Mouse (Mus musculus): ENCODE results near the gene Ano10.
"Not testable (repeated sequence)": the region's sequence is repeated elsewhere in the genome, so short reads cannot be mapped to it uniquely, and the experiment has no call there.

Gene Ano10

GRCm38 (mm10) chr9:122195042-122195682 lies 99.1 kb downstream of the Ano10 start:
- peak; percentile 15 for DNase-seq

DNA sequence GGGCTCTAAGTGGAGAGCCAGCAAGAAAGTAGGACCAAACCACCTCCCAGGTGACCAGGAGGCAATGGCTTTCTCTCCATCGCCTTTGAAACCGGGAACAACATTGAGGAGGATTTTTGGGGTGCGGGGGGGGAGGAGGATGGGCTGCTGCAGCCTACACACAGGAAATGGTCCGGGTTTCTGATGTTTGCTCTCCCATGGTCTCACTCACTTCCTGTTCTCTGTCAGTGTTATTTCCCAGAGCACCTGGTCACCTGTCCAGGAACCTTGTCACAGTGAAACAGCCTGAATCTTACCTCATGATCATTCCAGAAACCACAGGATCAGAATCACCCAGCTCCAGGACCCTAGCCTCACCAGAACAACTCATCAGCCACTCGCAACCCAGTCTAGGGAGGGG lies 100.4 kb downstream of the Ano10 start:
- DNase-seq, result no peak

DNA sequence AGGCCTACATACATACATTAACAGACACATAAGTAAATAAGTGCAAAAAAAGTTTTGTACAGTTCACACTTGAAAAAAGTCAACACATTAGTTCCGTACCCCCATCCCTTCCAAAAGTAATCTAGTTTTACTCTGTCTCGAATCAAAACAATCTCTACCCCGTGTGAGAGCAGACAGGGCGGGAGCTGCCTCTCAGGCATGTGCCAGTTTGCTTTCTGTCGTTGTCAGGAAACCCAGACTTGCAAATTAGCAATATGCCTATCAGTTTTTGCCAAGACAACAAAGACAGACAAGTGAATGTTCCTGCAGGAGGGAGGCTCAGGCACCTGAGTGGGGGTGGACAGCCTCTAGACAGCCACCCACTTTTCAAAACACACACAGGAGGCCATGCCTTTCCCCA lies 100.9 kb downstream of the Ano10 start:
- no peak for DNase-seq

DNA sequence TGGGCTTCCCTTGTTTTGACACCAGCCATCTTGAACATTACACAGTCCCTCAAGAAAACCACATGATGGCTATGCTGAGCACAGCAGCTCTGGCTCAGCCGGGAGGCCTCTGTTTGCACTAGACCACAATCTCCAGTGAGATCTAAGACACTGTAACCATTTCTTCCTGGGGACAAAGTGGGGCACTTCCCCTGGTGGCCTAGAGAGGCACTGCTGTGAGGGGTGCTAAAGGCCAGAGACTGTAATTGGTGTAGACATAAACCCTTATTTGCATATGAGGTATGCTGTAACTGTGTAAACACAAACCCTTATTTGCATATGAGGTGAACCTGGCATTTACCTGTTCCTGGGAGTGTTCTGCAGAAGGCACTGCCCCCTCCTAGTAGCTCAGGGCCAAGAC lies 105.5 kb downstream of the Ano10 start:
- no peak for DNase-seq

DNA sequence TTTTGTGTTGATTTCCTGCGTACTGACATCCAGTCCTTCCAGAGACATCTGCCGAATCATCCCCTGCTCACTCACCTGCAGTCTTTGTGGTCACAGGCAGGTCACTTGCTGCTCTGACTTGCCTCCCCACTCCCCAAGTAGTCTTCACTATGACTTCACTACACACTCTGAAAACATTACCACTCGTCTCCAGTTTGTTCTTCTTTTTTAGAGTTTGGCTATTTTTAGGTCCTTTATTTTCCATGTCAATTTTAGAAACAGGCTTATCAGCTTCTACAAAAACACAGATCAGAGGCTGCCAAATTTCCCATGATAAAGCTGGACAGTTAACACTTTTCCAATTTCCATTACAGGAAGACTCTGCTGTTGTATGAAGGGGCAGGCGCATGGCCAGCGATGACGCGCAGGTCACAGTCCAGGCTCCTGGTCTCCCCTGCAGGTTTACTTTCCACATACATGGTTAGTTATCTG lies 106.7 kb downstream of the Ano10 start:
- DNase-seq, result no peak

GRCm38 (mm10) chr9:122186643-122187226 lies 107.5 kb downstream of the Ano10 start:
- no peak for DNase-seq

- DNase-seq, result no peak
Observed at GRCm38 (mm10) chr9:122185953-122186352, 108.3 kb downstream of the Ano10 start.

GRCm38 (mm10) chr9:122185061-122185460 lies 109.2 kb downstream of the Ano10 start:
- peak; percentile 72 for DNase-seq

DNA sequence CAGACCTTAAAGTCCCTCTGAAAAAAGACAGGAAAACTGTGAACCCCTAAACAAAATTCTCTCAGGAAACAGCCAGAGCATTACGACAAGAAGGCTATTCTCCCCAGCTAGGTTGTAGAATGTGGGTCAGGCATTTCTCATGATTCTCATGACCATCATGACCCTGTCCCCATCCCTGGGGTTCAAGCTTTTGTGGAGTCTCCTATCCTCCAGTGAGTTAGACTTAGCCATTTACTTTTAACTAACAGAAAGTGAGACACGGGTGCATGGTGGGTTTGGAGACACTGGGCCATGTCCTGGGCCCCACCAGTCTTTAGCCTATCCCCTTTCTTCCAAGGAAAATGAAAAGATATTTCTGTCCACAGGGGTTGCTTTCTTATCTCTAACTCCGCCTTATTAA lies 109.9 kb downstream of the Ano10 start:
- no peak for DNase-seq

- DNase-seq, result no peak
Observed at GRCm38 (mm10) chr9:122183074-122183473, 111.1 kb downstream of the Ano10 start.

- DNase-seq, result no peak
Observed at GRCm38 (mm10) chr9:122180105-122180504, 114.1 kb downstream of the Ano10 start.

GRCm38 (mm10) chr9:122178427-122178826 lies 115.8 kb downstream of the Ano10 start:
- no peak for DNase-seq

DNA sequence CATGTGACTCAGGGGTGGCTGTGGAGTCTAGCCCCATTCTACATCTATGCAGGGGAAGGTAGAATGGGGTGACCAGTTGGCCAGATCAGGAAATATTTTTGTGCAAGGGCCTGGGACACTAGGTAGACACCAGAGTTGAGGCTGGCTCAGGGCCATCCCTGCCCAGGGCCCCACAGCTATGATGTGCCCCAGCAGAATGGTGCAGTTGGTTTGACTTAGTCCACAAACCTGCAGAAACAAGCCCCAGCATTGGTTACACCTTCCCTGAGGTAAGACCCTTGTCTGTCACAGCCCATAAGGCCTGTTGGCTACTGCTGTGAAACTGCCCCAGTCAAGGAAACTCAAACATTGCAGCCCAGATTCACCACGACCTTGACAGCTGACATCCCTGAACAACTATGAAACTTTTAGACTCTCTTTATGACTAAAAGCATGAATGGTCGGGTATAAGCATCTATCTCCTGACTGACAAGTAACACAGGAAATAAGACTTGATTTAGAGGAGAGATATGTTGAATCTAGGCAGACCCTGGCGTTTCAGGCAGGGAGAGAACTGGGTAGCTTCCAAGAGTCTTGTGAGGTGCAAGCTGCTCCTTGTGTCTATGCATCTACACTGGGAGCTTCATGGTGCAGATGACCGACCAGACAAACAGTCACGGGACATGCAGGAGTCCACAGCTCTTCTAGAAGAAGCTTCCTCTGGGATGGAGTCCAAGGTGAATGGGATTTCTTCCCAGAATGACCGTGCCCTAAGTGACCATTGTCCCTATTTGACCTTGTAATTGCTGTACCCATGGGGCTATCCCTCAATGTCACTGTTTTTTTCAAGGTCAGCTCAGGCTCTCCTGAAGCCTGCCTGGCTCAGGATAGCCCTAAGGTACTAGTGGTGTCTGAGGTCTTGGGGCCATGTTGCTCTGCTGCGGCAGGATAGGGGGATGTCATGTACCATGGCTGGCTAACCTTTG lies 116.7 kb downstream of the Ano10 start:
- no peak for DNase-seq

- no peak for DNase-seq
Observed at GRCm38 (mm10) chr9:122174723-122175122, 119.5 kb downstream of the Ano10 start.

DNA sequence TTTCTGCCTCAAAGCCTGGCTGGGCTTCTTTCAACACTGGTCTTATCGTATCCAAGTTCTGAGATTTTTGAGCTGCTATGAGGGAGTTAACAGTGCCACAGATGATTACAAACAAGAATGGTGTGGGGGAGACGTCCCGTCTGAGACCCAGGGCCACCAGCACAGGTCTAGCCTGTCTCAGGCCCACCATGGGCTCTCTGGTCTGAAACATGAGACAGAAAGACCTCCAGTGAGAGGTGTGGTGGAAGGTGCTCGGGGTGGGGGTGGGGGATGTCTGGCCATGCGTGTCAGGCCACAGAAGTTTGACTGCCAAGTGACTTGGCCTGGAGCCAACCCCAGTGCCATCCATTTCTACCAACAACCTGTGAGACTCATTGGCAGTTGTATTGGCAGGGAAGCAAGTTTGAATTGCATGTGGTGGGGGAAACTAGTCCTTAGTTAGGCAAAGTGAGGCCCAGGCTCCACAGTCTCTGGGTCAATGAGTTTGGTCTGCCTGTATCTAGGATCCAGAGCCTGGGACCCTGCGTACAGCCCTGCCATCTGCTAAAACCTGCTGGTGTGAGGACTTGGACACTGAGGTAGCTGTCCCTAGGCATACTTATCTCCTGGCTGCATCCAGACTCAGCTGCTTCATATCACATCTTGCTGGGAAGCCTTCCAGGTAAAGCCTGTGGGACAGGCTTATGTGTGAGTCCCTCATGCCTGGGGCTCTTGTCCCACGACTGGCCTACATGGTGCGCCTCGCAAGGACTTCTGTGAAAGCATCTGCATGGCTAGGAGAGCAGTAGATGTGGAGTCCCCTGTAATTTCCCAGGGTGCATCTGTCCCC lies 120.6 kb downstream of the Ano10 start:
- DNase-seq, result no peak

GRCm38 (mm10) chr9:122172612-122173186 lies 121.5 kb downstream of the Ano10 start:
- no peak for DNase-seq

DNA sequence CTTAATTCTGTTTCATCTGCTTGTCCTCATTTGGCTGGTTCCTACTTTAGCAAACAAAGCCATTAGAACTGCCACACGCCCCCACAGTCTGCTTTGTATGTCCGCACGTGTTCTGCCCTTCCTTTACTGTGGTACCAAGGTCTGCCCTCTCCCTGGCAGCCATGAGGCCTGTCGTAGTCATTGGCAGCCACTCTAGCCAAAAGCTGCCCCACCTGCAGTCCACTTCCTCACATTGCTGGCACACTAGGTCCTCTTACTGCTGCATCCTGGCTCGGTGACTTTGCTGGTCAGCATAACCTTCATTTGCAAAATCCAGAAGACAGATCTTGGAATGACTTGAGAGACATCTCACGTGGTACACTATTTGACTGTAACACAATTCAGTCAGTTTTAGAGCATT lies 124.3 kb downstream of the Ano10 start:
- DNase-seq, result no peak

GRCm38 (mm10) chr9:122167719-122168118 lies 126.5 kb downstream of the Ano10 start:
- DNase-seq, result not testable (repeated sequence)

- no peak for DNase-seq
Observed at GRCm38 (mm10) chr9:122164535-122164934, 129.7 kb downstream of the Ano10 start.

GRCm38 (mm10) chr9:122157079-122157441 lies 137.2 kb downstream of the Ano10 start:
- DNase-seq, result no peak

DNA sequence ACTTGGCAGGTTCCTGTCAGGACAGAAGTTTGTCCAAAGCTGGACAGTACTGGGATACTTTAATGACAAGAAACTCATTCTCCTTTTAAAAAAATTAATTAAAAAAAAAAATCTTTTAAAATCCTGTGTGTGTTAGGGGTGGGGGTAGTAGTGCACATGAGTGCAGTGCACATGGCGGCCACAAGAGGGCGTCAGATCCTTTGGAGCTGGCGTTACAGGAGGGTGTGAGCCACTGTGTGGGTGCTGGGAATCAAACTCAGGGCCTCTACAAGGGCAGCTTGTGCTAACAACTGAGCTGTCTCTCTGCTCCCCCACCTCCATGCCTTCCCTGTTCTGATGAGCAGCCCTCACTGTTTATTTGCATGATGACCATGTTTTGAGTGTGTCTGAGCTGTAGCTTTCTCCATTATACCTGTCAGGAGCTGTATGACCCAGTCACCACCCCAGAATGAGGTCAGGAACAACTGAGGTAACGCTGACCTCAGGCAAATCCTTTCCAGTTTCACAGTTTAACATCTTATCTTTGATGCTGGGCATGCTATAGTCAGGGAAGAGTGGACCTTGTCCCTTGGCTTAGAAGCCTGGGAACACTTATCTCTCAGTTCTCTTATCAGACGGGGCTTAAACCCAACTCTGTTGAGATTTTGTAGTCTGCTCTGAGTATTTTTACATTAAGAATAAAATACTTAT lies 137.7 kb downstream of the Ano10 start:
- no peak for DNase-seq

GRCm38 (mm10) chr9:122155193-122155592 lies 139.0 kb downstream of the Ano10 start:
- DNase-seq, result no peak

All from liver (tissue).